In the genomic region with DNA sequence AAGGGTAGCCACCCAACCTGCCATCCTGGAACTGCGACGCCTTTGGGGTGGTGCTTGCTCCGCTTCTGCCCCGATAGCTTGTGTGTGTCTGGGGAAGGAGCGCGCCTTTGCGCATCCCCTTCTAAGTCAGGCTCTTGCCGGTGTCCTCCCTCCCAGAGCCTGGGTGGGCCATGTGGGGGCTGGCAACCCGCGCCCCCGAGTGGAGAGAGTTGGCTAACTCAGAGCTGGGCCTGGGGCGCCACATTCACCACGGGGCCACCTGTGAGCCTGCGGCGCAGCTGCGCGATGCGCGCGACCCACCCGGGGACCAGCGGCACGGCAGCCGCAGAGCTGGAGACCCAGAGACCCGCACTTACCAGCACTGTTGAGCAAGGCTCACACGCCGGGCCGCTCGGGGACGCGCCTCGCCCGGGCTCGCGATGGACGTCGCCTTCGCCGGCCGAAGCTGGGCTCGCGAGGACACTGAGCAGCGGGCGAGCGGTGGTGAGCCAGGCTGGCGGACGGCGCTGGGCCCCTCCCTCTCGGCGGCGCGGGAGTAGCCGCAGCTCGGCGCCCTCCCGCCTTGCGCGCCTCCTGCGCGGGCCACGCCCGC, we compare ENCODE assay signal across 8 mouse cellular contexts. TPM values are rescaled to one million over a fixed set of nuclear protein-coding genes. Genes with fewer than 3 reads are reported as not detected.
A peak's percentile ranks its signal among the peaks of the same experiment; 100 is the strongest.
DNase-seq lines count a peak whose midpoint lies in the region.

A gene (minus strand): TSS at position 518 of the 592 bp plus-strand sequence.

- peak within 1 kb of the TSS; percentile 67 for H3K27ac ChIP-seq in embryonic facial prominence, embryonic 10.5 days (replicated peaks)
- peak within 1 kb of the TSS; percentile 88 for H3K27ac ChIP-seq in heart, embryonic 10.5 days

- peak; percentile 12 for DNase-seq in 3134 (ENCODE audit: extremely low read depth, insufficient read length, low spot score)
- peak; percentile 50 to 77 for DNase-seq in adrenal gland, adult (ENCODE audit: inconsistent age in 2 of 2, low spot score in 1 of 2)
- peak; percentile 84 for DNase-seq in embryonic facial prominence, embryonic 10.5 days (ENCODE audit: low spot score)
- peak; percentile 87 for DNase-seq in heart, embryonic 10.5 days (ENCODE audit: low spot score)
- DNase-seq in layer of hippocampus, adult 18-20 months (ENCODE audit: low spot score in 2 of 2), result peak; percentile 57 to 69
- DNase-seq in lung, postnatal 14 days, result peak; percentile 19
- DNase-seq in right cerebral cortex, postnatal 25 days, result peak; percentile 78
- DNase-seq in spleen, postnatal 4 days (ENCODE audit: low spot score in 2 of 2), result no peak

- under 1% methylated on average over 62 of the region's 62 CpGs for WGBS in embryonic facial prominence, embryonic 10.5 days
- under 1% methylated on average over 58 of the region's 62 CpGs for WGBS in heart, embryonic 10.5 days

- peaks cover 15% of the 10 kb centered on the region for H3K4me1 ChIP-seq in embryonic facial prominence, embryonic 10.5 days
- H3K4me1 ChIP-seq in heart, embryonic 10.5 days, result 0 out of 2 replicates have a peak, but pooled peaks cover 5% of the 10 kb centered on the region

- H3K4me3 ChIP-seq in embryonic facial prominence, embryonic 10.5 days, result peak within 1 kb of the TSS; percentile 72
- peak within 1 kb of the TSS; percentile 77 for H3K4me3 ChIP-seq in heart, embryonic 10.5 days

- H3K36me3 ChIP-seq in embryonic facial prominence, embryonic 10.5 days (replicated peaks), result no peaks in the 10 kb centered on the region
- H3K36me3 ChIP-seq in heart, embryonic 10.5 days, result no peaks in the 10 kb centered on the region

- no peaks in the 10 kb centered on the region for H3K9me3 ChIP-seq in embryonic facial prominence, embryonic 10.5 days
- H3K9me3 ChIP-seq in heart, embryonic 10.5 days, result no peaks in the 10 kb centered on the region

- H3K27me3 ChIP-seq in embryonic facial prominence, embryonic 10.5 days (replicated peaks; ENCODE audit: low read depth, poor library complexity, severe bottlenecking), result peaks cover 54% of the 10 kb centered on the region
- H3K27me3 ChIP-seq in heart, embryonic 10.5 days (ENCODE audit: insufficient read depth, poor library complexity, severe bottlenecking), result peaks cover 8% of the 10 kb centered on the region; the same call in 1 of the 2 replicates

RNA-seq across cellular contexts. Expression of the gene that starts here (rescaled TPM):
- 0.32 and 0.48 TPM in 2 replicates for polyA plus RNA-seq in embryonic facial prominence, embryonic 10.5 days (2016; fragmentation: Nextera tagmentation; extraction: Ambion mirVana)
- 5.0 and 6.0 TPM in 2 replicates for polyA plus RNA-seq in heart, embryonic 10.5 days (2016; fragmentation: Nextera tagmentation; extraction: Ambion mirVana)
- 100 to 1,000 TPM; 368 to 419 TPM for total RNA-seq in layer of hippocampus, adult 18-20 months (2021)

Comparison
In these comparisons a context has a peak if more than half of its experiments do, and no peak if none do; other contexts are left out.
1. Peak in DNase-seq, H3K4me3 ChIP-seq and H3K27ac ChIP-seq in embryonic facial prominence, embryonic 10.5 days; RNA of the gene not detected or under 1 TPM.
2. DNase-seq: peak in 3134 (single experiment), adrenal gland, adult (2 of 2), heart, embryonic 10.5 days (single experiment), layer of hippocampus, adult 18-20 months (2 of 2), lung, postnatal 14 days (single experiment) and right cerebral cortex, postnatal 25 days (single experiment); none in spleen, postnatal 4 days (0 of 2).